Mouse (Mus musculus): ENCODE results near the gene Ak6. TPM values are rescaled to one million over a fixed set of nuclear protein-coding genes. Genes with fewer than 3 reads are reported as not detected.

The Ak6 gene
- 266 and 321 TPM in 2 replicates for total RNA-seq (2014; fragmentation: Nextera tagmentation)
- total RNA-seq (2017), result 395 and 432 TPM in 2 replicates

DNA sequence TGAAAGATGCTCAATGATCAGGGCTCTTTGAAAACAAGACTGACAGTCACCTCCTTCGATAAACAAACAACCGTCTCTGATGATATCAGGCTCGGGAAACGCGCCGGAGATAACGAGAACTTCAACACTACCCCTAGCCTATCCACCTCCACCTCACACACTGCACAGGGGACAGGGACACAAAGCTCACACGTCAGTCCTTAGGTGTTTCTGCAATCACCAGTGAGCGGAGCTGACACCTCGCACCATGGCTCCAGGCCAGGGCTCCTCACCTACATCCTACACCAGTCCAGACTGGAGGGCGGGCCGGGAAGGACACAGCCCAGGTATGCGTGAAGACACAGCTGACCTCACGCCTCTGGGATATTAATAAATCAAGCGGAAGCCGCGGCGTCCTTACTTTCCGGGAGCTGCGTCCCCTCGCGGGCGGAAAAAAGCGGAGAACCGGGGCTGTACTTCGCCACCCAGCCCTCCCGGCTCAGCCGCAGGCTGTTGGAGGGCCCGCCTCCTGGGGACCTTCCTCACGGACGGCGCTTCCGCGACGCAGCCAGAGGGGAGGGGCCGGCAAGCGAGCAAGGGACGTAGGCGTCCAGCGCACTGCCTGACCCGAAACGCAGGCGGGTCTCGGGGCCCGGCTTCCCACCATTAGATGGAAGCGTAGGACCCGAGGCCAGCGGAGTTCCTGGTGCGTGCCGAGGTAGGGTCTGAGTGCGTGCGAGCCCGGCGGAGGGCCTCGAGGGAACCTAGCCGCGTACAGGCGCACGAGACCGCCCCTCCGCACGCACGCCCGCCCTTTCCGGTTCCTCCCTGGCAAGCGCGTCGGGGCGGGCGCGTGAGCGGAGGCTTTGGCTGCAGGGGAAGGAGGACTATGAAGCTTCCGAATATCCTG lies at the start of gene Ak6, which contains the start of gene Rad17:
Gene Ak6 (plus strand): TSS at position 430 of the 889 bp plus-strand sequence.
Gene Rad17 (minus strand): TSS at position 502 of the 889 bp plus-strand sequence.
- peak; percentile 89 for ATAC-seq (replicated peaks; ENCODE audit: low FRiP score, low TSS enrichment, poor library complexity, severe bottlenecking)

DNA sequence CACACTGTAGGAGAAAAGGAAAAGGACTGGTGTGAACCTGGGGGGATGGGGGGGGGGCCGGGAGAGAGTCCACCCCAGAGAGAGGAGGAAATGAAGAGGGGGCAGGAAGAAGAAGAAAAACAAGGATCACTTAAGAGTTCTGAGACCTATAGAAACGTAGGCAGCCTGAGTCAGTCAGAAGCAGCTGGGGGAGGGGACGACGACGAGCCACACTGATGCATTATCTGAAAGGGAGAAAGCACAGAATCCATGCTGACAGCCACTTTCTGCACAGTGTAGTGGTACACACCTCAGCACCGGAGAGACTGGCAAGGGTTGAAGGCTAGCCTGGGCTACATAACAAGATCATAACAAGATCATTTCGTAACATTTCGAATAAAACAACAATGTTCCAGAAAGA lies 49.7 kb upstream of the Ak6 start:
- no peak for ATAC-seq (replicated peaks; ENCODE audit: low FRiP score, low TSS enrichment, poor library complexity, severe bottlenecking)

DNA sequence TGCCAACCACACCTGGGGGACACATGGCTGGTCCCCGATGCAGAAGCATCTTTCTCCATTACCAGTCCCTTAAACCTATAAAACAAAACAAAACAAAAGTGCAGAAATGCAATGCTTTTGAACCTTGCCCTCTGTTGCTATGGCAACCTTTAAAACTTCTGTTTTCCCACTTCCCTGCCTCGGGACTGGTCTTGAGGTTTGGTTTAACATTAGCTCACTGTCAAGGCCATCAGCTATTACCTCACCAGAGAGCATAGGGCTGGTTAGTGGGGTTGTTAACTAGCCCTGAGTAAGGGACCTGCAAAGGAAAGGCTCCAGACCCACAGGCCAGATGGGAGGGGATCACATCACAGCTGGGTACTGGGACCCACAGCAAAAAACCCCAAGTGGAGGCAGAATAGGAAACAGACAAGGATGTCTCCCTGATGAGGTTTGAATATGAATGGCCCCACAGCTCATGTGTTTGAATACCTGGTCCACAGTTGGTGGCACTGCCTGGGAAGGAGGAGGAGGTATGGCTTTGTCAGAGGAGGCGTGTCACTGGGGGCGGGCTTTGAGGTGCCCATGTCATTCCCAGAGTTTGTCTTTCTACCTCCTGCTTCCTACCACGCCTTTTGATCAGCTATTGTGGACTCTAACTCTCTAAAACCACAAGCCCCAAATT lies 48.4 kb upstream of the Ak6 start:
- no peak for ATAC-seq (replicated peaks; ENCODE audit: low FRiP score, low TSS enrichment, poor library complexity, severe bottlenecking)

DNA sequence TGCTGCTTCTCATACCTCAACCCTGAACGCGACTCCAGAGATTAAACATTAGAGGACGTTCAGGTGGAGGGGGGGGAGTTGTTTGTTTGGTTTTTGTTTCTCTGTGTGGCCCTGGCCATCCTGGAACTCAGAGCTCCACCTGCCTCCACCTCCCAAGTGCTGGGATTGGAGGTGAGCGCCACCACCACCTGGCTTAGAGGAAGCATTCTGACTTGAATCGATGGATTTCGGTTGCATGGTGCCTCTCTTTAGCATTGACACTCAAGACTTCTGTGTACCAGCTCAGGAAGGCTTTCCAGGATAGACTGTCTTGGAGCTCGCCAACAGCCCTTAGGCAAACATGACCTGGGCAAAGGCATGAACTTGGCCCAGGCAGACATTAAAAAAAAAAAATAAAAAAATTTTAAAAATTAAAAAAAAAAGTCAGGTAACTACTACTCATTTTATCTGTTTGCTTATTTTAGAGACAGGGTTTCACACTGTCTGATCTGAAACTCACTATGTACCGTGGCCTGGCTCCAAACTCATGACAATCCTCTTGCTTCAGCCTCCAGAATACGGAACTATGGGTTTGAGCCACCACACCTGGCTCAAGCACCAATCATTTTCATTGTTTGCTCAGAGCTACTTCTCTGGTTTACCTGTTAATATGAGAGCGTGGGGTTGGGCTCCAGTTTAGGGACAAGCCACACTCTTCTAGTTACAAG lies 47.6 kb upstream of the Ak6 start:
- no peak for ATAC-seq (replicated peaks; ENCODE audit: low FRiP score, low TSS enrichment, poor library complexity, severe bottlenecking)

DNA sequence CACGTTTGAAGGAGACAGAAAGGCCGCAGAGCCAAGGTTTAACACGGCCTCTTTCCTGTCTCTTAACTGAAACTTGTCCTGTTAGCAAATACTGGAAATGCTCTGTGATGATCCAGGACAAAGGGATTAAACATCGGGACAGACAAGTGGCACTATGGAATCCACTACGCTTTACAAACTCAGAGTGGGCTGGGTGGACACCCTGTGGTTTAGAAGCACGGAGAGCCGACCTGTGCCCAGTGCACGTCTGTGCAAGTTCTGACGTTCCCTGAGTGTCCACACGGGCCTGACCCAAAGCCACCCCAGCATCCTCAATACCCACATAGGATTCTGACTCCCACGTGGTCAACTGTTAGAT lies 47.1 kb upstream of the Ak6 start:
- ATAC-seq (replicated peaks; ENCODE audit: low FRiP score, low TSS enrichment, poor library complexity, severe bottlenecking), result no peak

DNA sequence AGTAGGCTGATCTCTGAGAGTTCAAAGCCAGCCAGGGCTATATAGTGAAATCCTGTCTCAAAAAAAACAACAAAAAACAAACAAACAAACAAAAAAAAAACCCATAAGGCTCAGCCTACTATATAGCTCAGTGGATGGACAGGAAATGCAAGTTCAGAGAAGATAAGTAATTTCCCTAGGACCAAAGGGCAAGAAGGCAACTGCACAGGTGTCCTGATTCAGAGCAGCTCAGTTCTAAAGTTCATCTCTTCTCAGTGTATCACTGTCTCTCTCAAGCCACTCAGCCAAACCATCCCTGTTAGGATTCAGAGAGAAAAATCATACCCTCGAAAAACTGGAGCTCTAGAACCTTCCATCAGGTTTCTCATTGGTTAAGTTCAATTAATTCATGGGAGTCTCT lies 44.9 kb upstream of the Ak6 start:
- ATAC-seq (replicated peaks; ENCODE audit: low FRiP score, low TSS enrichment, poor library complexity, severe bottlenecking), result no peak

DNA sequence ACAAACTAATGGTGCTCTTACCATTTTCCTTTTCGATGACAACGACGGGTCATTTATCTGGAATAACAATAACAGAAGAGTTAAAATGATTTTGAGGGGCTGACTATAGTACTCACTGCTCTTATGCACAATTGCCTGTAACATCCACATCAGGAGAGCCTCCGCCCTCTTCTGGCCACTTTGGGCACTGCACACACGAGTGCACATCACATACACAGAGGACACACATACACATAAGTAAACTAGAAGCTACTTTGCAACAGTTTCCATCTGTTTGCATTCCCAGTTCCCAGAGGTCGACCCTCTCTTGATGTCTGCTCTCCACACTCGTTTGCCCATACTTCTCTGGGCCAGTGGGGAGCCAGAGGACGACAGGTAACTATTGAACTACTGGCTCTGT lies 43.0 kb upstream of the Ak6 start:
- ATAC-seq (replicated peaks; ENCODE audit: low FRiP score, low TSS enrichment, poor library complexity, severe bottlenecking), result no peak

DNA sequence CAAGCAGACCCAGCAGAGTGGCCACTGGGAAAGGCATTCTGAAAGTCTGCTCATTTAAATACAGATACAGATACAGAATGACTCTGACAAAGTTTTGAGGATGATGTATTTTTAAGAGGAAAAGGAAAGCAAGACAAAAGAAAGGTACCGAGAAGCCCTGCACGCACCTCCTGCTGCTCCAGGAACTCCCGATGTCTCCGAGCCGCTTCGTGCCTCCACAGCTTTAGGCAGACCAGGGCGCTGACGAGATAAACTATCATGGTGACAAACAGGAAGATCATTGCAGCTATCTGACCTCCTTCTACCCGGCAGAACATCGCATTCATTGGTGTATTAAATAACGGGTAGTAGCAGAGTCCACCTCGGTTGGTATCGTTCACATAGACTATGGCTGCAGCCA lies 39.5 kb upstream of the Ak6 start:
- no peak for ATAC-seq (replicated peaks; ENCODE audit: low FRiP score, low TSS enrichment, poor library complexity, severe bottlenecking)

DNA sequence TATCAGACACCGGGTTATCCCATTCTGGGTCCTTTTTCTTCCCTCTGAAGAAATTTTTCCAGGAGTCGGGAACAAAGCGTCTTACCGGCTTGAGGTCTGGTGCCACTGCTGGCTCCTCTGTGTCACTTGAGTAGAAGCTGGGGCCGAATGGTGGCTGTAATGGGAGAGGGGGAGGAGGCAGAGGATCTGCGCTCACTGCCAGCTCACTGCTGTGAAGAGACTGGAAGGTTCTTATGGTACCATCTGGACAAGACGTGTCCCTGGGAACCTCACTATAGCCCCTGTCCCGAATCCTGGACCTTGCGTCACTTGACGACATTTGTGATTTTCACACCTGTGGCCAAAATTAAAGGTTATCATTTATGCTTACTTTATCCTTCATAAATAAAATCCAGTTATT lies 38.5 kb upstream of the Ak6 start:
- no peak for ATAC-seq (replicated peaks; ENCODE audit: low FRiP score, low TSS enrichment, poor library complexity, severe bottlenecking)

DNA sequence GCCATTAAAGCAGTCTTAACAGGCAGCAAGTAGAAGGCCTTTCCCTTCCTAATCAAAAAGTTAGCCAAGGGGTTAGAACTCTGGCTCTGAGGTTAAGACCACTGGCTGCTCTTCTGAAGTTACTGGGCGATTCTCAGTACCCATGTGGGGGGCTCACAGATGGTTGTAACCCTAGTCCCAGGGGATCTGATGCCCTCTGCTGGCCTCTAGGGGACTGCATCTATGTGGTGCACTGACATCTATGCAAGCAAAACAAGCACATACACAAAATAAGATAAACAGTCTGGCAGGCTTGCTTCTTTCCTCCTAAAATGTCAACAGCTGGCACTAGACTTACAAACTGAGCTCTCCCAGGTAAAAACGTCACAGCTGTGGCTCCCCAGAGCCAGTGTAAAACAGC lies 37.9 kb upstream of the Ak6 start:
- no peak for ATAC-seq (replicated peaks; ENCODE audit: low FRiP score, low TSS enrichment, poor library complexity, severe bottlenecking)

DNA sequence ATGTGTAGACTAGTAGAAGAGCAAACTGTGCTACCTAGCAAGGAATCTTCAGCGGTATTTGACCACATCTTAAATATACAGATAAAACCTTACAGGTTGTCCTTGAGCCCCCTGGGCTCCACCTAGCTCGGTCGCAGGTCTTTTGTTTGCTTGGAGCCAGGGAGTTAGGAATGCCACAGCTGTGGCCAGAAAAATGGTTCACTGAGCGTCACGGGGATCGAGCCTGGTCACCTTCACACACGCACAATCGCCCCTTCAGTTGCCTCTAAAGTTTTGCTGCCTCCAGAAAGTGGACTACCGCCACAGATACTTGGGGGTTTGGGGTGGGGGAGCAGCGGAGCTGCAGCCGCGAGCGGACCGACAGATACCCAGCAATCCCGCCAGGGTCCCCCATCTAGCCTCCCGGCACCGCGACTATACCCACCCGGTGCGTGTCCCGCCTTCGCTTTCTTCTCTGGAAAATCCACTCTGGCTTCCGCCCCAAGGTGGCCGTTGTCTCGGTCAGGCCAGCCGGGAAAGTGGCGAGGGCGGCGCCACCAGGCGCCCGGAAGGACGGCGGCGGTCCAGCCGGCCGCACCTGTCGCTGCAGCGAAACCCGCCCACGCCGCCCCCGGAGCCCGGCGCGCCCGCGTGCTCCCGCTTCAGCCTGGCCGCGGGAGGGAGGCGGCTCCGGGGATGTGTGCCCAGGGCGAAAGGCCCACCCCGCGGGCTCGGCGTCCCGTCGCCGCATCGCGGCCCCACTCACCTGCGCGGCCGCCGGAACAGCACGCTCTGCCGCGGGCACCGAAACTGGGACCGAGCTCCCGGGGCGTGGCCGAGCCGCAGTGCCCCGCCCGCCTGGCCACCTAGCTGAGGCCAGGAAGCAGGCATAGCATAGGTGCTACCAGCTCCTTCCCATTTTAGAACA lies 34.3 kb upstream of the Ak6 start, which contains the start of gene Marveld2:
Gene Marveld2 (minus strand): TSS at position 791 of the 907 bp plus-strand sequence.
- ATAC-seq (replicated peaks; ENCODE audit: low FRiP score, low TSS enrichment, poor library complexity, severe bottlenecking), result peak; percentile 80

DNA sequence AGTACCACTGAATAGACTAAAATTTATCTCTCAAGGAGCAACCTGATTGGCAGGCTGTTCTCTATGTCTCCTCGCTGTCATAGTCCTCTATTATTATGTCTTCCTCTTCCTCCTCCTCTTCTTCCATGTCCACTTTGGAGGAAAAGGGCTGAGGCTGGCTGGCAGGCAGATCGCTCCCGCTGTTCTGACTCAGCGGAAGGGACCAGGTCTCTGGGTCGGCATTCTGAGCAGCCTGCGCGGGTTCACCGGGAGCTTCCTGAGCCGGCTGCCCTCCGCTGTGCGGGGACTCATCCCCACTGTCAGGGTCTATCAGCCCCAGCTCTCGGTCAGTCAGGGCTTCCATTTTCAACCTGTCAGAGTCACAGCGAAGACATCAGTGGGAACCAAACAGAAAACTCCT lies 33.2 kb upstream of the Ak6 start:
- ATAC-seq (replicated peaks; ENCODE audit: low FRiP score, low TSS enrichment, poor library complexity, severe bottlenecking), result no peak

DNA sequence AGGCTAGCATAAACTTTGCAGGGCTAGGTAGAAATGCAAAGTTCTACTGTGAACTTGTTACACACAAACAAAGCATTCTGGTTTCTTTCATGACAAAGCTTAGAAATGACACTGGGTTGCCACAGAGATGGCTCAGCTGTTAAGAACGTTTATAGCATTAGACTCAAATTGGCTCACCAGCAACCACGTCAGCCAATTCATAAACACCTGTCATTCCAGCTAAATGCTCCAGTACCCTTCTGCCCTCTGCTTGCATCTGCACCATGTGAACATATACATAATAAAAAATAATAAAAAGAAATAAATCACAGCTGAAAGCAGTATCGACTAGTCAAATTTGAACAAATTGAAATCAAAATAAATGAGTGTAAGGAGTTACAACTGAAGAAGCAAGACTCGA lies 28.5 kb upstream of the Ak6 start:
- no peak for ATAC-seq (replicated peaks; ENCODE audit: low FRiP score, low TSS enrichment, poor library complexity, severe bottlenecking)

DNA sequence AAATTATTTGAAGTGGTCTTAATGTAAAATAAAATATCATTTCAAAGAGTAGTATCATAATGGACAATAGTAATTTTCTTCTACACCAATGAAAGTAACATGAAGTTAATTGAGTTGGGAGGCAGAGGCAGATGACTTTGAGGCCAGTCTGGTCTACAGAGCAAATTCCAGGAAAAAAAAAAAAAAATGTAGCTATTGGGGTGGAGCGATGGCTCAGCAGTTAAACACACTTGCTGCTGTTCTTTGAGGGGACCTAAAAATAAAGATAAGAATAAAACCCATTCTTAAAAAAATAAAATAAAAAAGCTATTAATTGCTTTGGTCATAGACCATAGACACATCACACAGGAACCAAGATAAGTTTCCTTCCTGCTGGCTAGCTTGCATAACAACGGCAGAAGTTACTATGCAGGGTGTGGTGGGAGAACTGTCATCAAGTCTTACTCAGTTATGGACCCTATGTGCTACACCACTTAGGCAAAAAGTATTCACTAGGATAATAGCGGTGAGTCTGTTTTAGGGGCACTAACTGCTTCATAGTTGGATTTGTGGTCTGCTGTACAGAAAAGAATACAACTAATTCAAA lies 16.6 kb upstream of the Ak6 start:
- 0 out of 2 replicates have a peak, but pooled peaks have one; percentile 57 for ATAC-seq (replicated peaks; ENCODE audit: low FRiP score, low TSS enrichment, poor library complexity, severe bottlenecking)

DNA sequence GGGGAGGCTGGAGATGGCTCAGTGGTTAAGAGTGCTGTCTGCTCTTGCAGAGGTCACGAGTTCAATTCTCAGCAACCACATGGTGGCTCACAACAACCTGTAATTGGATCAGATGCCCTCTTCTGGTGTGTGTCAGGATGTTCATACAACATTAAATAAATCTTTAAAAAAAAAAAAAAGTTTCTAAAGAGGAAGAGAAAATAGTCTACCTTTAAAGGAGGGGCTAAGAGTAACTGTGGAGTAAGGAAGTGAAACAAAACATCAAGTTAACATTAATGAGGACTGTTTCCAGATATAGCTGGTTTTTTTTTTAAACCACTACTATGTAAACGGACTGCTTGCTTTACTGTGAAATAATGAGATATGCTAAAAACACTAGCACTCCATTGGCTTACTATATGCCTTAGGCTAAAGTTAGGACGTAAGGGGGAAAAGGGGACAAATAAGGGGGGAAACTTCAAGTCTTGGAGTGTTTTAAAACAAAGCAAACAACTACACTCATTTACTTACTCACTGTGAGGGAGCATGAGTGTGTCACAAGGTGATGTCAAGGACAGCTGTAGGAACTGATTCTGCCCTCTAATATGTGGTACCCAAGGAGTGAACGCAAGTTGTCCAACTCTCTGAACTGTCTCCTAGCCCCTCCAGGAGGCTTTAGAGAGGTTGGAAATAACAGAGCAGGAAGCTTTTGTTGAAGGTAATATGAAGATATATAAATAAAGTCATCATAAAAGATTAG lies 8.1 kb upstream of the Ak6 start:
- no peak for ATAC-seq (replicated peaks; ENCODE audit: low FRiP score, low TSS enrichment, poor library complexity, severe bottlenecking)

DNA sequence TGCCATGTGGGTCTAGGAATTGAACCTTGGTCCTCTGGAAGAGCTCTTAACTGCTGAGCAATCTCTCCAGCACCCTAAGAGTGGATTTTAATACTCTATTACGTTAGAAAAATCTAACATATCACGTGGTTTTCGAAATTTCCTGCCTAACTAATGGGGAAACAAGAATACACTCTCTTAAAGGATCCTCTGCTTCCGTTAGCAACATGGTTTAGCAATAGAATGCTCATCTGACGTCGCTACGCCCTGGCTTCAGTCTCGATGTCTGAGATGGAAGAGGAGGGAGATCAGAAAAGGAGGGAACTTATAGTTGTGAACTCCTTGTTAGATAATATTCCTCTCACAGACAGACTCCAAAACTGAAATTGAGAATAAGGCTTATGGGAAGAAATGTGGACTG lies 2.6 kb upstream of the Ak6 start:
- ATAC-seq (replicated peaks; ENCODE audit: low FRiP score, low TSS enrichment, poor library complexity, severe bottlenecking), result no peak

DNA sequence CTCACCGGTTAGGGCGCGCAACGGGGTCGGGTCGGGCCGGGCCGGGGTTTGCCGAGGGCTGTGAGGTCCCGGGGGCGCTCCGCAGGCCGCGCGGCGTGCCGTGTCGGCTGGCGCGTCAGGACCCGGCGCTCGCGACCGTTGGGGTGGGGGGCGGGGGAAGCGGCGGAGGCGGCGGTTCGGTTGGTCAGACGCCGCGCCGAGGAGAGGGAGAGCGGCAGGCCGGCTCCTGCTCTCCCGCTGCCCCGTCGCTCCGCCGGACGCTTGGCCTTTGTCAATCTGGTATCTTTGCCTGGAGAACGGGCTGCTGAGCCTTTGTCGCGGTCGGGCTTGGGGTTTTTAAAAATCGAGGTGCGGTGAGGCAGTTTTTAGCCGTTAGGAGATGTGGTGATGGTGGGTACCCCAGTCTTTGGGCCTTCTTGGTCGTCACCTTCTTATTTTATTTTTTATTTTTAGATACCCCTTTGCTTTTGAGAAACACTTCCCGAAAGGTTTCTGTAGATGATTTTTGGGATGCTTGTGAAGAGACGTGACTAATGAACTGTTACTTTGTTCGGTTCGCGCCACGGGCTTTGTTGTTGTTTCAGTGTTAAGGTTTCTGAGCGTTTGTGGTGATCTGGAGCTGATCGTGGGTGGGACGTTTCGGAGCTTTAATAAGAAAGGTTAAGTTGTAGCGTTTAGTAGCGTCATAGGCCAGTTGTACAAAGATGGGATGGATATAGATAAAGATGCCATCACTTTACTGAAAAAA lies 834 bp downstream of the Ak6 start, which contains the start of gene Taf9:
Gene Taf9 (plus strand): TSS at position 141 of the 748 bp plus-strand sequence.
- ATAC-seq (replicated peaks; ENCODE audit: low FRiP score, low TSS enrichment, poor library complexity, severe bottlenecking), result peak; percentile 33

All from megakaryocyte-erythroid progenitor cell, adult 5-6 weeks (primary cell).